Mouse (Mus musculus) urinary bladder, postnatal 4 days (tissue): ENCODE measurements around the gene Il4.

Experiments used
- DNase-seq, 2 experiments: peaks; one replicate each; pipeline ENCODE4 v3.0.0; 2021 to 2022; ENCODE audit warnings: low spot score in 2 of 2

Il4 gene

GRCm38 (mm10) chr11:53618619-53619198, at the start of gene Il4:
Il4 (minus strand) TSS chr11:53618669.
- DNase-seq = no peak

- DNase-seq = no peak
These were observed 45.6 kb upstream of the Il4 start for GRCm38 (mm10) chr11:53664091-53664490.

DNA sequence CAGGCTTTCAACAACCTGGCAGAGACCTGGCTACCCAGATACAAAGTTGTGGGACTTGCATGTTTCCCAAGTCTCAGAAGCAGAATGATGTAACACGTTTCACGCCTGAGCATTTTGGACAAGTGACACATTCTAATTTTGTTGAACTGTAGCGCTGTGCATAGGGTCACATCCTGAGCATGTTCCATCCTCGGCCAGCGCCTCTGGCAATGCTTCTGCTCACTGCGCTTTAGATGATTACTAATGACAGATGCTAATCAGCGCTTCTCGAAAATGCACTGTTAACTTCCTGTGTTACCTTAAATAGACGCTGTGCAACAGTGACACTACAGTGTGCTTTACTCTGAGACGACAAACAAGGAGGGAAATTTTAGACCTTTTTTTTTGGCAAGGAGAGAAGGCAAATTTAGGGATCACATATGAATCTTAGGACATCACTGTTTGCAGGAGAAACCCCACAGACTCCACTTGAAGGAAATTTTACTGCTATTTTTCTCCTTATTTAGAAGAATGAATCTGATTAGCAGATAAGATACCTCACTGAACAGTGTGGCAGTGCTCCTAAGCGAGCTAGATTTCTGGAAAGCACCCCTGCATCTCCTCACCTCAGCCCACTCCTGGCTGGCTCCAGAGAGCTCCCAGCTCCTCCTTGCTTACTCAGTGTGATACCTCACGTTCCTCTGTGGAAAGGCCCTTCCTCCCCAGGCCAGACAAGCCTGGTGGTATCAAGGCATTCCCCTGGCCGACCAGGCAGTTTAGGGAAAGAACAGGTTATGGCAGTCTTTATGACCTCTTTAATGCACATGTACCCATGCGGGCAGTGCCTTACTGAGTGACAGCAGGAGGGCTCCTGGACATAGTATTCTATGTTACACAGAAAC, 44.6 kb upstream of the Il4 start:
- DNase-seq = no peak

DNA sequence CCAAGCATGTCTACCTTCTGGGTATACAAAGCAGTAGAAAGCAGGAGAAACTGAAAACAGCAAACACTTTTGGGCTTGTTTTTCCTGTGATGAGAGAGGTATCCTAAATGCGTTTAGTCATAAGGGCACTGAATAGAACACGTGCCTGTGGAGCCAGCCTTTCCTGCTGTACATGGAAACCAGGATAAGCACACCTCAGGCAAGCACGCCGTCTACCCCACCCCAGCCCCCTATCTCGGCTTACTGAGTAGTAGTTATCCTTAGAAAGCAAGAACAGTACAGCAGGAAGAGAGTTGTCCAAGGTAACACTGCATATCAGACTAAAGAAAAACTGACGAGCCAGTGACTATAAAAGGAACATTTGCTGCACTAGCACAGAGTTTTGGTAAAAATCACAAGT, 39.4 kb upstream of the Il4 start:
- DNase-seq = no peak

GRCm38 (mm10) chr11:53657381-53657780, 38.9 kb upstream of the Il4 start:
- DNase-seq = no peak

DNA sequence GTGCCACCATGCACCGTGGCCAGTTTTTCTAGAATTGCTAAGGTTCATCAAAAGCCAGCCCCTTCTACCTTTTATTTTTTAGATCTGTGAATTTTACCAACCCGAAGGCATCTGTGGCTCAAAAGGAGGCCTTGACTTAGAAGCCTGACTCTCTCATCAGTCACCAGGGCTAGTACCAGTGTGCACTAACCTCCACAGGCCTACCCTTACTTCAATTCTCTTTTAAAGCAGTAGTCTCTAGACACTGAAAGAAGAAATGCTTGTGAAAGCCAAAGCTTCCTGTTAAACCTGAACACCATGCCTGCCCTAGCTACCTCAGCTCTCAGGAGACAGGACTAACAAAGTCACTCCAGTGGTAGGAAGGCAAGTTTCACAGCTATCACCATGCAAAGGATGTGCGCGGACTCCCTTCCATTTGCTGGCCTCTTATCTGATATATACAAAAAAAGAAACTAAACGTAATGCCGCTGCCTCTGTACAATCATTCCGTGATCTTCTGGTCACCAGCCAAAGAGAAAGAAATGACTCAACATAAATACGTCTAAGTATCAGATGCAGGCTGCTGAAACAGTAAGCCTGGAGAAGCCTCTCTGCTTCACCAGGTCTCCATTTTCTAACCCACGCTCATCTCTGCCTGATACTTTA, 38.2 kb upstream of the Il4 start:
- DNase-seq = no peak

- no peak for DNase-seq
These were observed 36.6 kb upstream of the Il4 start for GRCm38 (mm10) chr11:53655043-53655442.

GRCm38 (mm10) chr11:53652427-53652826, 34.0 kb upstream of the Il4 start:
- no peak for DNase-seq

GRCm38 (mm10) chr11:53651441-53651840, 33.0 kb upstream of the Il4 start:
- no peak for DNase-seq

DNA sequence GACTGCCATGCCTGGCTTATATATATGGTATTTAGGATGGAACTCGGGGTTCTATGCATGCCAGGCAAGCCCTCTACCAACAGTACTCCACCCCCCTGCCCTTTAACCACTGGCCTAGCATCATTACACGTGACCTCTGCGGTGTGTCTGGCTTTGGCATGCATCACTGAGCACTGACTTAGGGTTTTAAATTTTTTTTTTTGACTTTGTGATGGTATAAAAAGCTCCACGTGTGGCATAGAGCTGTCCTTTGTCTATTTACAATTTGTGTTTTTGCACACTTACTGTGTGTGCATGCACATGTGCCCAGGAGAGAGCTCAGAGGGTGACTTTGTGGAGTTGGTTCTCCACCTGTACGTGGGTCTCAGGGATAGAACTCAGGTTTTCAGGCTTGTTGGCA, 25.5 kb upstream of the Il4 start:
- DNase-seq = no peak

GRCm38 (mm10) chr11:53642744-53643279, 24.3 kb upstream of the Il4 start:
- DNase-seq = no peak

- no peak for DNase-seq
These were observed 19.4 kb upstream of the Il4 start for GRCm38 (mm10) chr11:53637803-53638260.

- DNase-seq = no peak
These were observed 18.8 kb upstream of the Il4 start for GRCm38 (mm10) chr11:53637046-53637802.

- peak in 1 of 2 experiments; percentile 62 for DNase-seq
These were observed 17.7 kb upstream of the Il4 start for GRCm38 (mm10) chr11:53636183-53636646.

DNA sequence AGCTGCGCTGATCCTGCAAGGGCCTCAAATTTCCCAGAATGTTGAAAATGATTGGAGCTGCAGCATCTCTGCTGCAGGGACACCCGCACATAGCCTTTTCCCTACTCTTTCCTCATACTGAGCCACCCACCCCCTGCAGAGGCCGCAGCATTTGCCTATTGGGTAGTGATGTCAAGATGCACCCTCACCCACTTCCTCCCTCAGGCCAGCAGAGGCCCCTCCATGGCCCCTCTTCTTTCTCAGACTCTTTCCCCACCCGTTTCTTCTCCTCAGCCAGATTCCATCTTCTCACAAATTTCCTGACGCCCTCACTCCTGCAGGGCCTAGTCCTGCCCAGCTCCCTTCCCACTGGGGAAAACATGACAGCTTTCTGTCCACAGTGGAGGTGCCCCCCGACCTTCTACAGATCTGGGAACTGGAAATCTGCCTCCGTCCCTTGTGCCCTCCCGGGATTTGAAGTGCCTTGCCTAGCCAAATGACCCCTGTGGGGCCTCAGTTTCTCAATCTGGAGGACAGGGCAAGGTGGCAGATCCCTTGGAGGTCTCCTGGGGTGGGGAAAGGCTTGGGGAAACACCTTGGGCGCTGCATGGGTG, 17.2 kb upstream of the Il4 start:
- DNase-seq = no peak

GRCm38 (mm10) chr11:53634556-53634955, 16.1 kb upstream of the Il4 start, which contains the start of gene Il13:
Il13 (minus strand) TSS chr11:53634702.
- no peak for DNase-seq

GRCm38 (mm10) chr11:53633644-53634043, 15.2 kb upstream of the Il4 start:
- DNase-seq = no peak

DNA sequence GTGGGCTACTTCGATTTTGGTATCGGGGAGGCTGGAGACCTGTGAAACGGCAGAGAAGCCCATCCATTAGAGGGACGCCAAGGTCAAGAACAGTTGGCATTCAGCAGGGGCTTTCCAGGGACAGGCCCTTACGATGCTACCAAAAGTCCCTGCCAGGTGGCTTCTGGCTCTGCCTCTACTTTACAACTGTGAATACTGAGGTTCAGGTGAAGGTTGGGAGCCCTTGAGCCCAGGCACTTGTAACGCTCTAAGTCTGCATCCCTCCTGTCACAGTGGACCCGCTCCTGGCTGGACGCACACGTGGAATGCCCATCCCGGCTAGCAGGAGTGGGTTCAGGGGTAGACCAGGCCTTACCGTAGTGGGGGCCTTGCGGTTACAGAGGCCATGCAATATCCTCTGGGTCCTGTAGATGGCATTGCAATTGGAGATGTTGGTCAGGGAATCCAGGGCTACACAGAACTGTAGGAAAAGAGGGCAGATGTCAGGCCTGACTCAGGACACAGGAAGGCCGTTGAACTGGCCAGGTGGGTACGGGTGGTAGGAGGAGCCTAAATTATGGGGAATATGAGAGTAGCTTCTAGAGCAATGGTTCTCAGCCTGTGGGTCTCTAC, 13.8 kb upstream of the Il4 start:
- no peak for DNase-seq

GRCm38 (mm10) chr11:53627859-53628258, 9.4 kb upstream of the Il4 start:
- peak; percentile 37 to 79 for DNase-seq

- DNase-seq = no peak
These were observed 8.4 kb upstream of the Il4 start for GRCm38 (mm10) chr11:53626802-53627373.
